Mouse (Mus musculus): Measurements from ENCODE around the gene Snx21.

Gene Snx21

DNA sequence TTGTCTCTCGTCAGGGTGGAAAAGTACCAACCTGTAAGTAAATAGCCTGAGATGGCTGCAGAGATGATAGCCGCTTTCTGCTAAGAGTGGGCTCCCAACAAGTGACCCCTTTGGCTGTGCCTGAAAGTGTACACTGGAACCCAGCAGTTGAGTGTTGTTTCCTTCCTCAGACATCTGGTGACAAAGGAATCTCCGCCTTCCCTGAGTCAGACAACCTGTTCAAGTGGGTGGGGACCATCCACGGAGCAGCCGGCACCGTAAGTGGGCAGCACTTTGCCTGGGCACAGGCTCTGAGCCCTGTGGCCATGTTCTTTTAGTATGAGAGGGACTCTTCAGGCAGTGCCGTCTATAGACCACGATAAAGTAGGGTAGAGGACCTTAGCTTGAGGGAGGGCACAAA, 14.5 kb upstream of the Snx21 start:
- no peak for DNase-seq

DNA sequence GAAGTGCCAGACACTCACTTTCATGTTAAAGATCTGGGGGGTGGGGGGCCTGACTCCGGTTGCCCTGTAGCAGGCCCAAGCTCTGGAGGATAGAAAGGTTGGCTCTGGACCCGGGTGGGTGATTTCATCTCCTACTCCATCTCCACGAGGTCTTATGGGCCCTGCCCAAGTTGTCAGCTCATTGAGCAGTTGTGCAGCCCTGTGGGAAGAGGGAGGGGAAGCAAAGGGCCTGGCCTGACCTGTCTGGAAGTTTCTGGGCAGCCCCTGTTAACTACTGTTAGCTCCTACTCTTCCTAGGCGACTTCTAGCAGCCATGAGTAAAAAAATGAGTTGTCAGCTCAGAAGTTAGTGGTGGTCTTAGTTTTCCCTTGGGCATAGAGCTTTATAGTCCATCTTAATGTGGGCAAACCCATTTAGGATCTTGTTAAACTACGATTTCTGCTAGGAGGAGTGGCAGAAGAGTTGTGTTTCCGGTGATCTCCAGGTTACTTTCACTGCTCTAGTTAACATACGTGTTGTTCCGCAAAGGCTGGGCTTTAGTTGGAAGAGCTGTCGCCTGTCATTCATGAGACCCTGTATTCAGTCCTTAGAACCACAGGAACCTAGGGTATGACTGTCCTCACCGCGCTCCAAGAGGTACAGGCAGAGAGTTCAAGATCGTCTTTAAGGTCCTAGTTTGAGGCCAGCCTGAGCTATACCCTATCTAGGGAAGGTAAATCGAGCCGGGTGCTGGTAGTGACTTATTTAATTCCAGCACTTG, 12.2 kb upstream of the Snx21 start:
- no peak for DNase-seq

DNA sequence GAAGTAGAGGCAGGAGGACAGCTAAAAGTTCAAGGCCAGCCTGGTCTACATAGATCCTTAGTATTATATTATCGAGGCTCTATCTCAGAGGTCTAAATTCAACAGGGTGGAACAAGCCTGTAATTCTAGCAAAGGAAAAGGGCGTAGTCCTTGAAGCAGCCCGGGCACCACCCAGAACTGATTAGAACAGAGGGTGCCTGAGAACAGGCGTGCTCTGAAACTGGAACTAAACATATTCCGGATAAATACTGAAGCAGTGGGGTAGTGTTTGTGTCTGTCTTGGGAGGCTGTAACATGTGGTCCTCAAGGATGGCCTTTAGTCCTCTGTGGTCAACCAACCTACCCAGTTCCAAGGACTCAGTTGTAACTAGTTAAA, 11.6 kb upstream of the Snx21 start:
- no peak for DNase-seq

DNA sequence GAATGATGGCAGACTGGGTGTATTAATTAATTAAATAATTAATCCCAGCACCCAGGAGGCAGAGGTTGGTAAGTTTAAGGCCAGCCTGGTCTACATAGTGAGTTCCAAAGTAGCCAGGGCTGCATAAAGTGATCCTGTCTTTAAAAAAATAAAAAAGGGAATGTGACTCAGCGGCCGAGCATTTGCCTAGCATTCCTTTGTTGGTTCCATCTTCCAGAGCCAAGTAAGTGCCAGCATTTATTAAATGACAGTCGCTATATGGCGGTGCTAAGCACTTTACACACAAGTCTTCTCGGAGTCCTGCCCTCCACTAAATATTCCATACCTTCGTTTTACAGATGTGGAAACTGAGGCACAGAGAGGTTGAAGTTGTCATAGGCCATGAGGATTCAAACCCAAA, 9.5 kb upstream of the Snx21 start:
- no peak for DNase-seq

- peak; percentile 85 for DNase-seq
These were observed 8.8 kb upstream of the Snx21 start for GRCm38 (mm10) chr2:164776801-164777200.

- peak; percentile 91 for DNase-seq
These were observed 8.2 kb upstream of the Snx21 start for GRCm38 (mm10) chr2:164777246-164778014.

DNA sequence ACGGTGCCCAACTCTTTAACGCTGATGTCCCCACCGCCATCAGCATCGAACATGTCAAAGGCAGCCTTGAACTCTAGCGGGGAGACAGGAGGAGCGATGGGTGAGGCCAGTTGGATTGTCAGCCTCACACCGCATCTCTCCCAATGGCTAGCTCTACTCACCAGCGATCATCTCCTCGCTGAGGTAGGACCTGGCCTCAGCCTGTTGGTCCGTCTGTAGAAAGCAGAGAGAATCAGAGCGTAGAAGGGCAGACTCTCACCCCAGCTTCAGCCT, 7.7 kb upstream of the Snx21 start:
- peak; percentile 78 for DNase-seq

- DNase-seq: peak; percentile 89
These were observed 6.8 kb upstream of the Snx21 start for GRCm38 (mm10) chr2:164778809-164779208.

DNA sequence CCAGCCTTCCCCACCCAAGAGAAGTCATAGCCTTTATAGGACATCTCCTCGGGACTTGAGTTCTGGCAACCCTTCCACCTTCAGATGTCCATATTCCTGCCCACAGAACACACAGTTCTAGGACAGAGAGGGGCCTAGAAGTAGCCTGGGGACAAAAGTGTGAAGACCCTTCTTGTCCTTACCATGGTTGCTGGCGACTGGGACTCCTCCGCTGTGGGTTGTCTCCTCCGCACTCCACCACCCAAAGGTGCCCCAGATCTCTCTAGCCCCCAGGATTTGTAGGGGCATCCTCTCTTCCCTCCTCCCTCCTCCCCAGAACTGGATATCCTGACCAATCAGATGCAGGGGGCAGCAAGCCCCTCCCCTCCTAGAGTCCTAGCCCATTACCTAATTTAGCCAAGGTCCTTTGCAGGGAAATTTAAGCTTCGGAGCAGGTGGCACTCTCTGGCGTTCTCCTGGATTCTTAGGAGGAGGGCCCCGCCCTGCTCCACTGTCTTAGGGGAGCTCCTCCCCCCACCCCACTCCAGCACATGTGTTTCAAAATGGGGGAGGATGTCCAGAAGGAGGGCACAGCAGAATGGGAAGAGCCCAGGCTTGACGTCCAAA, 6.0 kb upstream of the Snx21 start, which contains the start of gene Tnnc2:
Tnnc2 (minus strand) TSS at position 487 of the 606 bp plus-strand sequence.
- no peak for DNase-seq

GRCm38 (mm10) chr2:164781876-164782275, 3.7 kb upstream of the Snx21 start:
- DNase-seq: no peak

DNA sequence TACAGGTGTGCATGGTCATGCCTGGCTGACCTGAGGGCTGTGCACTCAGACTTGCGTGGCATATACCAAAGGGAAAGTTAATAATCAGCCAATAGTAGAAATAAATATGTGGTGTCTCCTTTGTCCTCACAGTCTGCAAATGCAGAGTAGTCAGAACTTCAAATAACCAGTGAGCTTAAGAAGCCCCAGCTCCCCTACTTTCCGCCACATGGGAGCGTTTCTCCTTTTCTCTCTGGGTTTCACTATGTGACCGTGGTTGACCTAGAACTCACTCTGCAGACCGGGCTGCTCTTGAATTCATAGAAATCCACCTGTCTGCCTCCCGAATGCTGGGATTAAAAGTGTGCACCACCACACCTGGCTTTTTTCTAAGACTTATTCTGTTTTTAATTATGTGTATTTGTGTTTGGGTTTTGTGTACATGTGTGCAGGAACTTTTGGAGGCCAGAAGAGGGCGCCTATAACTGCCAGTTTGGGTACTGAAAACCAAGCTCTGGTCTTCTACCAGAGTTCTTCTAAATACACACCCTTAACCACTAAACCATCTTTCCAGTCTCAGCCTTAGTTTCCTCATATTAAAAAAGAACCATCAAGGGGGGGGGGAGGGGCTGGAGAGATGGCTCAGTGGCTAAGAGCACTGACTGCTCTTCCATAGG, 1.6 kb upstream of the Snx21 start:
- no peak for DNase-seq

DNA sequence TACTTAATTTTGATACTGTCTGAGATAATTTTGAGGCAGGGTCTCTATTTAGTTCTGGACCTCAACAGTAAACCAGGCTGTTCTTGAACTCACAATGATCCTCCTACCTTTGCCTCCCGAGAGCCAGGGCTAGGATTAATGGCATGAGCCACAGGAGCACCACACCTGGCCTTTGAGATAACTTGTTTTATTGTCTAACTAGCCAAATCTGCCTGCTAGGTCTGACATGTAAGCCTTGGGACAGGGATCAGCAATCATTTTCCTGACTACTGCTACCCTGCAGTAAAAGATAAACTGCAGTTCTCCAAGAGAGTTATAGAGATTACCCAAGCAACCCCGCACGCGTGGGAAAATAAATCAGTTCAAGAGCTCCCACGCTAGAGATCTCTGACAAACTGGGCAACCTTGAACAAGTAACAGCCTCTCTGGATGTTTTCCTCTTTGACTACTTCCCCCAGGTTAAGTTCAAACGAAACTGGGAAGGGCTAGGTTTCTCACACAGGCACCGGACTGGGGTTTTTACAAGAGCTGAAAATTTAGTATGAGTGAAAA, 678 bp upstream of the Snx21 start:
- DNase-seq: no peak

DNA sequence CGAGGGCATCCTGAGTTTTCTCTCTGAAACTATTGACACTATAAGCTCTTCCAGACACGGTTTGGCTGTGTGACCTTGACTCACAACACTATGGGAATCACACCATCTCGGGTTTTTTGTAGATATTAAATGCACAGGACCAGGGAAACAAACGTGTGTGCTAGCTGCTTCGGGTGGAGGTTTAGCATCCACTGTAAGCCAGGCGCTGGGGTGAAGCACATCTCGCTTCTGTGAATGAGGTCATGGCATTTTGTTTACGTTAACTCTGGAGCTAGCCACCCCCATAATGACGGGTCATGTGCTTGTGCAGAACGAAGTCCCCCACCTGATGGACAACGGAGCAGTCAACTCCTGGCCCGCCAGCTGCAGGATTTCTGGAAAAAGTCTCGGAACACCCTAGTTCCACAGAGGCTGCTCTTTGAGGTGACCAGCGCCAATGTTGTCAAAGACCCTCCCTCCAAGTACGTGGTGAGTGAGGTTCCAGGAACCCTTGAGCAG, 814 bp downstream of the Snx21 start:
- DNase-seq: peak; percentile 96

DNA sequence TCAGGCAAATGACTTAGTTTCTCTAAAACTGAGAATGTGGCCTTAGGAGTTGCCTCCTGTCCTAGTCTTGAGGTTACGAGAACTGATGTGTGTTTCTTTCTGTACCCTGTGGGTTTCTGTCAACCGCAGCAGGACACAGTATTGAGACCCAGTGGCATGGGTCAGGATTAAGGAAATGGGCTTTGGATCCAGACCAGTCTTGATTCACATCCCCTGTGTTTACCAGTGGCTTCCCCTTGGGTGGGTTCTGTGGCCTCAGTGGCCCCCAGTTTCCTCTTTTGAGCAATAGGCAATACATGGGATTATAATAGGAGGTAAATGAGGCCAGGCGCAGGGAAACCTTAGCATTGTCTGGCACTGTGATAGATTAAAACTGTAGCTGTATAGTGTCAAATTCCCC, 1.4 kb downstream of the Snx21 start:
- DNase-seq: peak; percentile 92

GRCm38 (mm10) chr2:164787779-164788178, 2.2 kb downstream of the Snx21 start:
- DNase-seq: peak; percentile 83

- peak; percentile 93 for DNase-seq
These were observed 2.8 kb downstream of the Snx21 start for GRCm38 (mm10) chr2:164788411-164788810.

DNA sequence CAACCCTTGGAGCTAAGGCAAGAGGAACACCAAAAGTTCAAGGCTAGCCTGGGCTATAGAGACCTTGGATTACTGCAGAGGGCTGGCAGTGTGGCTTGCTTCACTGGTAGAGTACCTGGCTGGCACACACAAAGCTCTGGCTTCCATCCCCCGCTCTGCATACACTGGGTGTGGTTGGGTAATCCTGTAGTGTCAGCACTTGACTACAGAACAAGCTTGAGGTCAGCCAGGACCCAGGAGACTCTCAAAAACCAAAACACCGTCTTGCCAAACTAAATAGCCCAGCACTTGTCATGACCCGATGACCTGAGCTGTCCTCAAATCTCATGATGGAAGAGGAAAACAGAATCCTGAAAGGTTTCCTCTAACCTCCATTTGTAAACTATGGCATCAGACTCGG, 4.8 kb downstream of the Snx21 start:
- no peak for DNase-seq

DNA sequence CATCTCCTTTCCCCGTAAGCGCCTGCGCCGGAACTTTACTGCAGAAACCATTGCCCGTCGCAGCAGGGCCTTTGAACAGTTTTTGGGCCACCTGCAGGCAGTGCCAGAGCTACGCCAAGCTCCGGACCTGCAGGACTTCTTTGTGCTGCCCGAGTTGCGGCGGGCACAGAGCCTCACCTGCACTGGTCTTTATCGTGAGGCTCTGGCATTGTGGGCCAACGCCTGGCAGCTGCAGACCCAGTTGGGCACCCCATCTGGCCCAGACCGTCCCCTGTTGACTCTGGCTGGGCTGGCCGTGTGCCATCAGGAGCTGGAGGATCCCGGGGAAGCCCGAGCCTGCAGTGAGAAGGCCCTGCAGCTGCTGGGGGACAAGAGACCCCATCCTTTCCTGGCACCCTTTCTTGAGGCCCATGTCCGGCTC, 6.2 kb downstream of the Snx21 start:
- DNase-seq: peak; percentile 90

DNA sequence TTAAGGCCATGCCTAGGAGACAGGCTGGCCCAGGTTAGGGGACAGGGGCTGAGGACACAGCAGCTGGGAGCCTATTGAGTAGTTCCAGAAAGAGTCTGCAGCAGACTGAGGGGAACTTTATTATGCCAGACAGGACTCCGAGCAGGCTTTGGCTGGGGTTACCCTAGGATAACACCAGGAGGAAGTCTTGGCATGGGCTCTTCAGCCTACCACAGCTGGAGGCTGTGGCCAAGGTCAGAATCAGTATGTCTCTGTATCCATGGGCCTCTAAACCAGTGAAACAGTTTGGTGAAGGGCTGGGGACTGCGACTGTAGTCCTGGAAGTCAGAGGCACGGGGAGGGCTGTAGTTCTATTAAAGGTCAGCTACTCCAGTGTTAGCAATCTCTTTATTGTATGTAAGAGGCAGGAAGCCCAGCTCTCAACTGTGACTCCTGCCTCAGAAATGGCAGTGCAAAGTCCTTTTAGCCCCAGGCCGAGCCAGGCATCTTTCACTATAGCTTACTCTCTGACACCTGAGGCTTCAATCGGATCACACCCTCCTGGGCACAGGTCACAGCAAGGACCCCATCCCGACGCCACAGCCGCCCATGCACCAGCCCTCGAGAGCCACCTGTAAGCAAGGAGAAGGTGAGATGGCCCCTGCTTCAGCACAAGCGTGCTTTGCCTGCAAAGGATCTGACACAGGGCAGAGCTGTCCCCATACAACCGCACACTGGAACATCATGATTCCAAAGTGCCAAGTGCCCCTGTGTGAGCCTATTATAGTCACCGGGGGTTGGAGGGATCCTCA, 7.0 kb downstream of the Snx21 start:
- peak; percentile 90 for DNase-seq

GRCm38 (mm10) chr2:164793236-164793635, 7.6 kb downstream of the Snx21 start:
- peak; percentile 93 for DNase-seq

GRCm38 (mm10) chr2:164793772-164794171, 8.1 kb downstream of the Snx21 start:
- peak; percentile 85 for DNase-seq

- DNase-seq: peak; percentile 96
These were observed 8.7 kb downstream of the Snx21 start for GRCm38 (mm10) chr2:164794293-164794692.

Measured in heart, adult 11 months (tissue).